Mouse (Mus musculus) C2C12 (cell line): ENCODE measurements around the gene Vgll4. TPM values are rescaled to one million over a fixed set of nuclear protein-coding genes. Genes with fewer than 3 reads are reported as not detected.

Experiments
- H3K27me3 ChIP-seq: one replicate; pipeline ENCODE4 v1.6.1; 2011; ENCODE audit not compliant: control insufficient read depth, insufficient read depth, insufficient read length
- H3K36me3 ChIP-seq: one replicate; pipeline ENCODE4 v1.6.1; 2011; ENCODE audit not compliant: control insufficient read depth, insufficient read depth
- H3K4me3 ChIP-seq: one replicate; pipeline ENCODE4 v1.5.1; 2011; ENCODE audit warnings: mild to moderate bottlenecking, control low read depth; ENCODE audit not compliant: poor library complexity, insufficient read depth, severe bottlenecking
- H3K79me2 ChIP-seq: one replicate; pipeline ENCODE4 v1.6.1; 2011; ENCODE audit not compliant: control insufficient read depth, insufficient read depth
- H3K79me3 ChIP-seq: one replicate; pipeline ENCODE4 v1.6.1; 2011; ENCODE audit warnings: low read depth, control low read depth
- H3ac ChIP-seq: one replicate; pipeline ENCODE3; 2011; ENCODE audit warnings: low read depth; ENCODE audit not compliant: control insufficient read depth, insufficient read length
- CEBPB ChIP-seq: IDR thresholded peaks from one replicate; pipeline ENCODE4 v1.6.1; 2011; ENCODE audit warnings: low read depth, mild to moderate bottlenecking, control low read depth, moderate library complexity
- CTCF ChIP-seq: IDR thresholded peaks from one replicate; pipeline ENCODE4 v1.5.1; 2011; ENCODE audit not compliant: control insufficient read depth, insufficient read depth, insufficient read length
- FOSL1 ChIP-seq: IDR thresholded peaks from one replicate; pipeline ENCODE4 v1.8.0; 2011; ENCODE audit warnings: mild to moderate bottlenecking, low read length; ENCODE audit not compliant: poor library complexity, insufficient read depth, severe bottlenecking
- MAX ChIP-seq: IDR thresholded peaks from one replicate; pipeline ENCODE4 v1.6.1; 2011; ENCODE audit warnings: mild to moderate bottlenecking, control low read depth
- MYOD1 ChIP-seq: IDR thresholded peaks from one replicate; pipeline ENCODE4 v1.6.1; 2011; ENCODE audit warnings: low read depth; ENCODE audit not compliant: control insufficient read depth, insufficient read length
- MYOG ChIP-seq: IDR thresholded peaks from one replicate; pipeline ENCODE4 v1.6.1; 2011; ENCODE audit not compliant: control insufficient read depth, insufficient read length; ENCODE audit errors: extremely low read depth
- USF1 ChIP-seq: IDR thresholded peaks from one replicate; pipeline ENCODE4 v1.6.1; 2011; ENCODE audit warnings: low read depth, mild to moderate bottlenecking, control low read depth, moderate library complexity
- polyA plus RNA-seq: library from polyadenylated mRNA; unstranded; fragments of >200 nt; fragmentation: generic; extraction: Trizol; gene quantifications from one replicate; pipeline ENCODE4 v1.2.1, GENCODE M21; 2012; ENCODE audit warnings: missing spikeins

Vgll4 gene
- polyA plus RNA-seq, 1 experiment = 30.7 TPM

- no peak overlapping the region for H3ac ChIP-seq
- no peaks in the 10 kb centered on the region for H3K79me2 ChIP-seq
- TF ChIP-seq FOSL1 (no peak), MAX (no peak), MYOD1 (no peak), USF1 (no peak), MYOG (no peak), CTCF (no peak)
- no peaks in the 10 kb centered on the region for H3K79me3 ChIP-seq
- no peak overlapping the region for H3K4me3 ChIP-seq
- no peaks in the 10 kb centered on the region for H3K36me3 ChIP-seq
- no peaks in the 10 kb centered on the region for H3K27me3 ChIP-seq
Observed at GRCm38 (mm10) chr6:114829660-114830438, 139.9 kb downstream of the Vgll4 start.

DNA sequence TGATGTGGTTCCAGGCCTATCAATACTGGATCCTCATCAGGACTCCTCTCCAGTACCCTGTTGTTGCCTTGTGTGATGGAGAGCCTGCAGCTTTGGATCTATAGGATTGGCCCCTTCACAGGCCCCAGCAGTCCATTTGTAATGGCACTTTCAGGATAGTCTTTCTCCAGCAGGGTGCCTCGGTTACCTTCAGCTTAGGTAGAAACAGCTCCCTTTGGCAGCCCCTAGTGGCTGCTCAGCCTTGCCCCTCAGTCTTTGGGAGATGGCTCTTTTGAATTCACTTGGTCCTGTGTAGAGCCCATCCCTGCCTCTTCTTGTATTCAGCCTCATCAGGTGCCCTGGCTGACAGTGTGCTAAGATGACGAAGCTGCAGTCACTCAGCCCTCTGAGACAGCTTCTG lies 142.9 kb downstream of the Vgll4 start:
- H3K27me3 ChIP-seq = no peaks in the 10 kb centered on the region
- no peaks in the 10 kb centered on the region for H3K36me3 ChIP-seq
- TF ChIP-seq FOSL1 (no peak), USF1 (no peak)
- no peak overlapping the region for H3K4me3 ChIP-seq
- no peaks in the 10 kb centered on the region for H3K79me3 ChIP-seq
- H3K79me2 ChIP-seq = no peaks in the 10 kb centered on the region
- H3ac ChIP-seq = no peak overlapping the region

- TF ChIP-seq CTCF (no peak), USF1 (no peak), CEBPB (no peak), MYOG (no peak), MYOD1 (no peak)
- no peak overlapping the region for H3ac ChIP-seq
- H3K79me3 ChIP-seq = no peaks in the 10 kb centered on the region
- no peak overlapping the region for H3K4me3 ChIP-seq
- H3K36me3 ChIP-seq = no peaks in the 10 kb centered on the region
- H3K79me2 ChIP-seq = no peaks in the 10 kb centered on the region
- no peaks in the 10 kb centered on the region for H3K27me3 ChIP-seq
Observed at GRCm38 (mm10) chr6:114821646-114822045, 148.1 kb downstream of the Vgll4 start.

DNA sequence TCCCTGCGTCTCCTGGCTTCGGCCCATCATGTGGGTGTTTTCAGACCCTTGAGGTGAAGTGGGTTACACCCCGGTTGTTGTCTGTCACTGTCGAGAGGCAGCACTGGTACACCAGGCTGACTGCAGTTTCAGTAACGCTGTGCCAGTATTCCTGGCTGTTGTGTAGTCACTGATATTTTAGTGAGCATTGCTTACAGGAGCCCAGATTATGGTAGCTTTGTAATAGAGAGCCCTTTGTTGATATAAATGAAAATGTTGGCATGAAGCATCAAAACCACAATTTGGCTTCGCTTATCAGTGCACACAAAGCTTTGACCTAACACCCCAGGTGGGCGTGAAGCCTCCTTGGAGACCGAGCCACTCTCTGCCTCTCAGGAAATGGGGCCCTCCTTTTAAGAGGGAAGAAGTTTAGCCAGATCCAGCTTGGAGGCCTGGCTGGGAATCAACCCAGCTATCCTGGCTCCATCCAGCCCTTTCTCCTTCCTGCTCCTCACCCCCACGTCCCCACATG lies 149.8 kb downstream of the Vgll4 start:
- Histone ChIP-seq H3K36me3 (no peaks in the 10 kb centered on the region), H3K4me3 (no peak overlapping the region), H3K27me3 (no peaks in the 10 kb centered on the region), H3ac (no peak overlapping the region), H3K79me2 (no peaks in the 10 kb centered on the region), H3K79me3 (no peaks in the 10 kb centered on the region)
- TF ChIP-seq MYOD1 (no peak), CEBPB (no peak), FOSL1 (no peak), CTCF (no peak), USF1 (no peak), MYOG (no peak), MAX (no peak)

GRCm38 (mm10) chr6:114818471-114818870 lies 151.3 kb downstream of the Vgll4 start:
- TF ChIP-seq FOSL1 = no peak
- TF ChIP-seq MYOG = no peak
- no peak for TF ChIP-seq MAX
- TF ChIP-seq USF1 = no peak
- no peak for TF ChIP-seq MYOD1
- TF ChIP-seq CEBPB = no peak
- TF ChIP-seq CTCF = no peak
- no peaks in the 10 kb centered on the region for H3K79me3 ChIP-seq
- H3K4me3 ChIP-seq = no peak overlapping the region
- no peak overlapping the region for H3ac ChIP-seq
- no peaks in the 10 kb centered on the region for H3K79me2 ChIP-seq
- H3K27me3 ChIP-seq = no peaks in the 10 kb centered on the region
- no peaks in the 10 kb centered on the region for H3K36me3 ChIP-seq

DNA sequence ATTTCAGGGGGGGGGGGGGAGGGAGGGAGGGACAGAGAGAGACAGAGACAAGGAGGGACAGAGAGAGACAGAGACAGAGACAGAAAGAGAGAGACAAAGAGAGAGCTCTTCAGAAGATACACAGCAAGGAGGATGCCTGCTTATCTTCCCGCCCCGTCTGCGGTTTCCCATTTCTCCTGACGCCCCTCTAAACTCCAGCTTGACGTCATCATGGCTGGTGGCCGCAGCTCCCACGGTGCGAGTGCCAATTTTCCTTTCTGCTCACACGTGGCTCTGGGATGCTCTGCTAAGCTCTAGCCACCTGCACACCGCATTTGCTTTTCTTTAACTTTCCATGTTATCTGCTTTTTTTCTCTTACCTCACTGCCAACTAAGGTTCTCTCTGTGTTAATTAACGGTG lies 151.8 kb downstream of the Vgll4 start:
- Histone ChIP-seq H3K27me3 (no peaks in the 10 kb centered on the region), H3ac (no peak overlapping the region), H3K79me2 (no peaks in the 10 kb centered on the region), H3K4me3 (no peak overlapping the region), H3K36me3 (no peaks in the 10 kb centered on the region), H3K79me3 (no peaks in the 10 kb centered on the region)
- TF ChIP-seq CEBPB = no peak
- no peak for TF ChIP-seq FOSL1
- TF ChIP-seq MAX = no peak
- no peak for TF ChIP-seq MYOG
- no peak for TF ChIP-seq MYOD1
- TF ChIP-seq USF1 = no peak
- no peak for TF ChIP-seq CTCF
